33 mouse cellular contexts compared by ENCODE assay signal in genomic region chr14:33225235-33225634, GRCm38 (mm10). TPM values are rescaled to one million over a fixed set of nuclear protein-coding genes. Genes with fewer than 3 reads are reported as not detected.
"Had no signal": no experiment of that assay in that cellular context is flagged by ENCODE, and none has a peak within 500 bp of the region (broad histone marks: within the 10 kb centered on the region; RNA-seq: fewer than 3 reads in every experiment).

No protein-coding gene starts in this region.

- H3K36me3 ChIP-seq: limb, embryonic 10.5 days; limb, embryonic 12.5 days; limb, embryonic 13.5 days; limb, embryonic 15.5 days; liver, embryonic 12.5 days; liver, embryonic 13.5 days; liver, embryonic 15.5 days; lung, embryonic 15.5 days; midbrain, embryonic 10.5 days; midbrain, embryonic 12.5 days; midbrain, embryonic 13.5 days; midbrain, embryonic 15.5 days; neural tube, embryonic 12.5 days had no signal

- H3K9ac ChIP-seq: limb, embryonic 12.5 days; limb, embryonic 13.5 days; limb, embryonic 15.5 days; liver, embryonic 12.5 days; liver, embryonic 13.5 days; liver, embryonic 14.5 days; liver, embryonic 15.5 days; liver, postnatal 0 days; lung, embryonic 14.5 days; lung, embryonic 15.5 days; midbrain, embryonic 12.5 days; midbrain, embryonic 13.5 days; midbrain, embryonic 15.5 days; neural tube, embryonic 12.5 days had no signal

- ATAC-seq: liver, embryonic 12.5 days; liver, postnatal 0 days; lung, postnatal 0 days; midbrain, embryonic 13.5 days; midbrain, embryonic 15.5 days; midbrain, embryonic 16.5 days had no signal

- H3K27ac ChIP-seq: limb, embryonic 10.5 days; limb, embryonic 12.5 days; limb, embryonic 13.5 days; limb, embryonic 15.5 days; liver, embryonic 12.5 days; liver, embryonic 13.5 days; liver, embryonic 14.5 days; liver, embryonic 15.5 days; lung, embryonic 15.5 days; macrophage; midbrain, embryonic 10.5 days; midbrain, embryonic 12.5 days; midbrain, embryonic 13.5 days; midbrain, embryonic 15.5 days; neural tube, embryonic 12.5 days had no signal

- H3K4me3 ChIP-seq: limb, embryonic 10.5 days; limb, embryonic 12.5 days; limb, embryonic 13.5 days; limb, embryonic 15.5 days; liver, embryonic 12.5 days; liver, embryonic 13.5 days; liver, embryonic 15.5 days; lung, embryonic 15.5 days; megakaryocyte, embryonic 14.5 days; midbrain, embryonic 10.5 days; midbrain, embryonic 12.5 days; midbrain, embryonic 13.5 days; midbrain, embryonic 15.5 days; myocyte; neural tube, embryonic 12.5 days had no signal

- H3K9me3 ChIP-seq: limb, embryonic 10.5 days; limb, embryonic 12.5 days; limb, embryonic 13.5 days; limb, embryonic 15.5 days; liver, embryonic 12.5 days; liver, embryonic 13.5 days; liver, embryonic 15.5 days; lung, embryonic 15.5 days; megakaryocyte, embryonic 14.5 days; midbrain, embryonic 10.5 days; midbrain, embryonic 12.5 days; midbrain, embryonic 13.5 days; midbrain, embryonic 15.5 days; neural tube, embryonic 12.5 days had no signal

- H3K4me1 ChIP-seq: limb, embryonic 10.5 days; limb, embryonic 12.5 days; limb, embryonic 13.5 days; limb, embryonic 15.5 days; liver, embryonic 12.5 days; liver, embryonic 13.5 days; liver, embryonic 15.5 days; lung, embryonic 15.5 days; midbrain, embryonic 10.5 days; midbrain, embryonic 12.5 days; midbrain, embryonic 13.5 days; midbrain, embryonic 15.5 days; neural tube, embryonic 12.5 days had no signal

- DNase-seq: left cerebral cortex, postnatal 4 days; liver; liver, embryonic 13.5 days; liver, postnatal 0 days; lung, adult 18-20 months; lung, adult 2 months; lung, embryonic 14.5 days; lung, postnatal 10 days; lung, postnatal 14 days; lung, postnatal 36 days; lung, postnatal 4 days; midbrain, embryonic 14.5 days had no signal

- H3K4me2 ChIP-seq: limb, embryonic 12.5 days; limb, embryonic 13.5 days; limb, embryonic 15.5 days; liver, embryonic 11.5 days; liver, embryonic 12.5 days; liver, embryonic 13.5 days; liver, embryonic 15.5 days; lung, embryonic 14.5 days; lung, embryonic 15.5 days; midbrain, embryonic 11.5 days; midbrain, embryonic 12.5 days; midbrain, embryonic 13.5 days; midbrain, embryonic 15.5 days; neural tube, embryonic 12.5 days had no signal

- H3K27me3 ChIP-seq: limb, embryonic 12.5 days; limb, embryonic 13.5 days; limb, embryonic 15.5 days; liver, embryonic 12.5 days; liver, embryonic 13.5 days; liver, embryonic 15.5 days; lung, embryonic 15.5 days; midbrain, embryonic 12.5 days; midbrain, embryonic 13.5 days; midbrain, embryonic 15.5 days; neural tube, embryonic 12.5 days had no signal

RNA-seq across cellular contexts. Expression of gene Arhgap22, which starts 11.4 kb away (rescaled TPM):
- total RNA-seq: megakaryocyte-erythroid progenitor cell, adult 5-6 weeks had no signal
